In genomic region chr17:46182273-46182672, GRCm38 (mm10) we compare ENCODE assay signal across 15 mouse cellular contexts. TPM values are rescaled to one million over a fixed set of nuclear protein-coding genes. Genes with fewer than 3 reads are reported as not detected.
DNase-seq lines count a peak whose midpoint lies in the region; ATAC-seq and TF ChIP-seq lines count a peak whose summit lies in the region.
"Had no signal": no experiment of that assay in that cellular context is flagged by ENCODE, and none has a peak within 500 bp of the region (broad histone marks: within the 10 kb centered on the region; RNA-seq: fewer than 3 reads in every experiment).

No protein-coding gene starts in this region.

- ATAC-seq in heart, postnatal 0 days (ENCODE audit: insufficient read depth, low read depth), result no peak
- no peak for ATAC-seq in heart, embryonic 12.5 days (ENCODE audit: insufficient number of reproducible peaks, low FRiP score)
- ATAC-seq in liver, embryonic 14.5 days (ENCODE audit: insufficient read depth), result no peak
- ATAC-seq in liver, embryonic 11.5 days (replicated peaks; ENCODE audit: low FRiP score), result no peak
- ATAC-seq in Patski, result no peak
- ATAC-seq: forebrain, embryonic 14.5 days had no signal

- peak; percentile 22 for TF ChIP-seq RAD21 in CH12.LX (IDR thresholded peaks at IDR 0.05; ENCODE audit: low read depth, low read length)

- H3K9ac ChIP-seq in heart, postnatal 0 days (replicated peaks; ENCODE audit: low read depth, low read length), result no peak overlapping the region
- no peak overlapping the region for H3K9ac ChIP-seq in heart, embryonic 12.5 days
- no peak overlapping the region for H3K9ac ChIP-seq in liver, embryonic 14.5 days (replicated peaks)
- H3K9ac ChIP-seq in liver, embryonic 11.5 days (ENCODE audit: low read depth, low read length), result no peak overlapping the region
- H3K9ac ChIP-seq in CH12.LX (ENCODE audit: insufficient read depth, low read depth), result no peak overlapping the region
- H3K9ac ChIP-seq: hindbrain, embryonic 12.5 days had no signal

- peak; percentile 25; the same call in 1 of the 2 replicates for TF ChIP-seq CTCF in heart, postnatal 0 days (IDR thresholded peaks at IDR 0.05; ENCODE audit: low read depth)
- peak; percentile 57 for TF ChIP-seq CTCF in liver, embryonic 14.5 days (IDR thresholded peaks at IDR 0.05; ENCODE audit: low read depth)
- peak in 1 of 2 experiments; percentile 40; a peak in 2 of 4 replicates for TF ChIP-seq CTCF in CH12.LX (conservative IDR thresholded peaks at IDR 0.05 in 1 of 2, IDR thresholded peaks at IDR 0.05 in 1 of 2; ENCODE audit: low read depth in 2 of 2, low read length in 2 of 2)
- TF ChIP-seq CTCF in Patski (IDR thresholded peaks at IDR 0.05), result peak; percentile 55

- dilution Hi-C loops in CH12.LX (cut with MboI; ENCODE audit: extremely low pct_ligation_motif_present, extremely low pct_unique_long_range_greater_than_20kb, low sequenced_read_pairs), result no loop called here

- no peak overlapping the region for H3K4me3 ChIP-seq in heart, postnatal 0 days (ENCODE audit: low read depth, low read length)
- no peak overlapping the region for H3K4me3 ChIP-seq in heart, embryonic 12.5 days
- no peak overlapping the region for H3K4me3 ChIP-seq in liver, embryonic 14.5 days (ENCODE audit: insufficient read depth in 1 of 2, low read depth in 2 of 2, low read length in 2 of 2)
- no peak overlapping the region for H3K4me3 ChIP-seq in liver, embryonic 11.5 days (ENCODE audit: low read depth, low read length)
- H3K4me3 ChIP-seq in CH12.LX (replicated peaks in 1 of 3; ENCODE audit: low read depth in 2 of 3, low read length in 2 of 3, poor library complexity in 1 of 3), result no peak overlapping the region
- H3K4me3 ChIP-seq: hindbrain, embryonic 12.5 days had no signal

- TF ChIP-seq EP300 in heart, postnatal 0 days (IDR thresholded peaks at IDR 0.05; ENCODE audit: low read depth), result no peak
- no peak for TF ChIP-seq EP300 in liver, embryonic 14.5 days (IDR thresholded peaks at IDR 0.05; ENCODE audit: low read depth)
- no peak for TF ChIP-seq EP300 in CH12.LX (IDR thresholded peaks at IDR 0.05; ENCODE audit: low read length)

- in situ Hi-C loops in CH12.LX (cut with MboI; ENCODE audit: low pct_ligation_motif_present, low pct_unique_long_range_greater_than_20kb, low sequenced_read_pairs), result no loop called here
- in situ Hi-C loops in Patski (cut with MboI; ENCODE audit: low pct_unique_long_range_greater_than_20kb), result no loop called here

- TF ChIP-seq POLR2A in CH12.LX (IDR thresholded peaks at IDR 0.05; ENCODE audit: low read depth, low read length), result no peak

- H3K79me2 ChIP-seq in CH12.LX (replicated peaks; ENCODE audit: control insufficient read depth, extremely low read depth, insufficient read depth, poor library complexity, severe bottlenecking), result no peaks in the 10 kb centered on the region

- H3K4me1 ChIP-seq in heart, postnatal 0 days (ENCODE audit: control insufficient read depth, insufficient read depth), result no peaks in the 10 kb centered on the region
- no peaks in the 10 kb centered on the region for H3K4me1 ChIP-seq in heart, embryonic 12.5 days (replicated peaks)
- H3K4me1 ChIP-seq in liver, embryonic 14.5 days (replicated peaks; ENCODE audit: control insufficient read depth in 2 of 2, insufficient read depth in 2 of 2, low read length in 1 of 2), result no peaks in the 10 kb centered on the region
- no peaks in the 10 kb centered on the region for H3K4me1 ChIP-seq in liver, embryonic 11.5 days (replicated peaks; ENCODE audit: control insufficient read depth, insufficient read depth, low read length)
- H3K4me1 ChIP-seq in CH12.LX (ENCODE audit: control insufficient read depth in 1 of 2, insufficient read depth in 2 of 2), result no peaks in the 10 kb centered on the region
- H3K4me1 ChIP-seq: hindbrain, embryonic 12.5 days had no signal

- H3K4me2 ChIP-seq in heart, postnatal 0 days (ENCODE audit: low read depth, low read length), result no peak overlapping the region
- H3K4me2 ChIP-seq in heart, embryonic 12.5 days, result no peak overlapping the region
- H3K4me2 ChIP-seq in liver, embryonic 14.5 days (ENCODE audit: low read depth), result no peak overlapping the region
- H3K4me2 ChIP-seq in liver, embryonic 11.5 days, result no peak overlapping the region
- H3K4me2 ChIP-seq in CH12.LX (ENCODE audit: insufficient read depth, low read depth, poor library complexity, severe bottlenecking), result no peak overlapping the region
- H3K4me2 ChIP-seq: hindbrain, embryonic 12.5 days had no signal

- peaks cover 93% of the 10 kb centered on the region for H3K36me3 ChIP-seq in heart, postnatal 0 days (replicated peaks; ENCODE audit: control insufficient read depth, insufficient read depth, low read length)
- peaks cover 91% of the 10 kb centered on the region for H3K36me3 ChIP-seq in heart, embryonic 12.5 days
- H3K36me3 ChIP-seq in liver, embryonic 14.5 days (replicated peaks; ENCODE audit: control insufficient read depth, insufficient read depth, low read depth), result peaks cover 76% of the 10 kb centered on the region
- peaks cover 46% of the 10 kb centered on the region for H3K36me3 ChIP-seq in liver, embryonic 11.5 days (ENCODE audit: control insufficient read depth, insufficient read depth, low read length)
- H3K36me3 ChIP-seq in CH12.LX (replicated peaks in 1 of 2; ENCODE audit: control insufficient read depth in 1 of 2, insufficient read depth in 1 of 2, low read length in 1 of 2), result peaks cover 63 to 89% of the 10 kb centered on the region in 2 experiments

- H3K27ac ChIP-seq in heart, postnatal 0 days (ENCODE audit: low read depth), result no peak overlapping the region
- H3K27ac ChIP-seq in heart, embryonic 12.5 days (ENCODE audit: poor library complexity, severe bottlenecking), result no peak overlapping the region
- no peak overlapping the region for H3K27ac ChIP-seq in liver, embryonic 14.5 days
- H3K27ac ChIP-seq in liver, embryonic 11.5 days (ENCODE audit: low read depth, low read length), result no peak overlapping the region
- H3K27ac ChIP-seq in CH12.LX (ENCODE audit: insufficient read depth, low read depth), result no peak overlapping the region
- H3K27ac ChIP-seq: hindbrain, embryonic 12.5 days had no signal

- H3K27me3 ChIP-seq in heart, postnatal 0 days (ENCODE audit: control insufficient read depth, insufficient read depth, low read length), result no peaks in the 10 kb centered on the region
- no peaks in the 10 kb centered on the region for H3K27me3 ChIP-seq in heart, embryonic 12.5 days (replicated peaks)
- H3K27me3 ChIP-seq in liver, embryonic 14.5 days (ENCODE audit: control insufficient read depth, insufficient read depth, low read length), result no peaks in the 10 kb centered on the region
- H3K27me3 ChIP-seq in liver, embryonic 11.5 days (replicated peaks; ENCODE audit: control insufficient read depth, insufficient read depth, low read length), result no peaks in the 10 kb centered on the region
- H3K27me3 ChIP-seq in CH12.LX (replicated peaks) (no peaks in the 10 kb centered on the region), Patski (no peaks in the 10 kb centered on the region)
- H3K27me3 ChIP-seq: hindbrain, embryonic 12.5 days; megakaryocyte, embryonic 14.5 days had no signal

- CTCF ChIA-PET in Patski (lab: Charles Lee), result interaction anchor here (1.0 kb wide), 1 partner anchor 10 kb away, joined by 4 read pairs; no protein-coding TSS in a partner anchor

- no peak for DNase-seq in heart, postnatal 0 days (ENCODE audit: low spot score)
- DNase-seq in liver, embryonic 14.5 days (ENCODE audit: low read depth in 3 of 3, low spot score in 3 of 3), result no peak
- DNase-seq in liver, embryonic 11.5 days (ENCODE audit: low spot score), result no peak
- DNase-seq in CH12.LX (ENCODE audit: extremely low read depth) (no peak), Patski (ENCODE audit: low read depth, low spot score) (no peak)
- DNase-seq in T-cell, adult 2 months (ENCODE audit: low spot score), result no peak
- no peak for DNase-seq in c-Kit-positive CD71-positive TER-119-positive erythroid progenitor cells, embryonic 14.5 days (ENCODE audit: low spot score)
- DNase-seq: cerebellum, postnatal 36 days; gastrocnemius, postnatal 10 days; liver; right cerebral cortex, postnatal 25 days had no signal

- 88% methylated on average over 4 of the region's 4 CpGs for WGBS in heart, postnatal 0 days
- WGBS in heart, embryonic 12.5 days, result 86% methylated on average over 4 of the region's 4 CpGs
- WGBS in liver, embryonic 14.5 days (ENCODE audit: insufficient replicate concordance), result 88% methylated on average over 4 of the region's 4 CpGs
- WGBS in liver, embryonic 11.5 days, result 85% methylated on average over 4 of the region's 4 CpGs

- H3K9me3 ChIP-seq in heart, postnatal 0 days (replicated peaks; ENCODE audit: control insufficient read depth, low read length), result no peaks in the 10 kb centered on the region
- H3K9me3 ChIP-seq in heart, embryonic 12.5 days (replicated peaks), result no peaks in the 10 kb centered on the region
- no peaks in the 10 kb centered on the region for H3K9me3 ChIP-seq in liver, embryonic 14.5 days (ENCODE audit: control insufficient read depth, low read length)
- H3K9me3 ChIP-seq in liver, embryonic 11.5 days (ENCODE audit: control insufficient read depth, low read length), result no peaks in the 10 kb centered on the region
- no peaks in the 10 kb centered on the region for H3K9me3 ChIP-seq in CH12.LX (replicated peaks; ENCODE audit: low read length)
- H3K9me3 ChIP-seq: hindbrain, embryonic 12.5 days; megakaryocyte, embryonic 14.5 days had no signal

- POLR2A ChIA-PET in Patski (lab: Charles Lee), result interaction anchor here (0.6 kb wide), 1 partner anchor 34 kb away, joined by 3 read pairs; no protein-coding TSS in a partner anchor

RNA-seq across cellular contexts. Expression of gene Polh, which starts 20.2 kb away (rescaled TPM):
- total RNA-seq in heart, postnatal 0 days (2014; rRNA removed; ENCODE audit: low replicate concordance), result 11.0 and 13.0 TPM in 2 replicates
- polyA plus RNA-seq in heart, postnatal 0 days (2015; fragmentation: Nextera tagmentation; extraction: Ambion mirVana), result 7.8 and 7.9 TPM in 2 replicates
- 12.5 and 12.7 TPM in 2 replicates for polyA plus RNA-seq in heart, embryonic 12.5 days (2016; fragmentation: Nextera tagmentation; extraction: Ambion mirVana)
- 7.7 and 9.7 TPM in 2 replicates for polyA plus RNA-seq in liver, embryonic 14.5 days (2012; rRNA removed)
- 7.8 and 9.5 TPM in 2 replicates for polyA plus RNA-seq in liver, embryonic 14.5 days (2014; fragmentation: Nextera tagmentation; extraction: Ambion mirVana)
- 20.9 and 22.3 TPM in 2 replicates for polyA plus RNA-seq in liver, embryonic 11.5 days (2014; fragmentation: Nextera tagmentation; extraction: Ambion mirVana)
- total RNA-seq in CH12.LX (2012; rRNA removed) (36.0 and 39.3 TPM in 2 replicates), CH12.LX (2014; rRNA removed) (40.4 and 40.8 TPM in 2 replicates)
- polyA plus RNA-seq in CH12.LX (2012; ENCODE audit: insufficient read length, low read depth) (20.3 and 23.1 TPM in 2 replicates), Patski (2021) (14.4 TPM)

RNA-seq across cellular contexts. Expression of gene Xpo5, which starts 20.3 kb away (rescaled TPM):
- total RNA-seq in heart, postnatal 0 days (2014; rRNA removed; ENCODE audit: low replicate concordance), result 22.6 and 28.9 TPM in 2 replicates
- 9.9 and 11.7 TPM in 2 replicates for polyA plus RNA-seq in heart, postnatal 0 days (2015; fragmentation: Nextera tagmentation; extraction: Ambion mirVana)
- polyA plus RNA-seq in heart, embryonic 12.5 days (2016; fragmentation: Nextera tagmentation; extraction: Ambion mirVana), result 29.9 and 32.4 TPM in 2 replicates
- polyA plus RNA-seq in liver, embryonic 14.5 days (2012; rRNA removed), result 12.8 and 15.3 TPM in 2 replicates
- 17.9 and 19.1 TPM in 2 replicates for polyA plus RNA-seq in liver, embryonic 14.5 days (2014; fragmentation: Nextera tagmentation; extraction: Ambion mirVana)
- polyA plus RNA-seq in liver, embryonic 11.5 days (2014; fragmentation: Nextera tagmentation; extraction: Ambion mirVana), result 56.4 and 62.8 TPM in 2 replicates
- total RNA-seq in CH12.LX (2012; rRNA removed), result 44.7 and 53.7 TPM in 2 replicates
- 56.3 and 56.5 TPM in 2 replicates for total RNA-seq in CH12.LX (2014; rRNA removed)
- 53.3 and 55.1 TPM in 2 replicates for polyA plus RNA-seq in CH12.LX (2012; ENCODE audit: insufficient read length, low read depth)
- 48.3 TPM for polyA plus RNA-seq in Patski (2021)

RNA-seq across cellular contexts. Expression of gene Gtpbp2, which starts 21.4 kb away (rescaled TPM):
- total RNA-seq in heart, postnatal 0 days (2014; rRNA removed; ENCODE audit: low replicate concordance), result 66.4 and 99.0 TPM in 2 replicates
- 24.5 and 25.8 TPM in 2 replicates for polyA plus RNA-seq in heart, postnatal 0 days (2015; fragmentation: Nextera tagmentation; extraction: Ambion mirVana)
- polyA plus RNA-seq in heart, embryonic 12.5 days (2016; fragmentation: Nextera tagmentation; extraction: Ambion mirVana), result 34.5 and 39.1 TPM in 2 replicates
- polyA plus RNA-seq in liver, embryonic 14.5 days (2012; rRNA removed), result 81.0 and 98.3 TPM in 2 replicates
- polyA plus RNA-seq in liver, embryonic 14.5 days (2014; fragmentation: Nextera tagmentation; extraction: Ambion mirVana), result 18.2 and 20.7 TPM in 2 replicates
- polyA plus RNA-seq in liver, embryonic 11.5 days (2014; fragmentation: Nextera tagmentation; extraction: Ambion mirVana), result 26.1 and 31.1 TPM in 2 replicates
- total RNA-seq in CH12.LX (2012; rRNA removed) (40.9 and 104 TPM in 2 replicates), CH12.LX (2014; rRNA removed) (14.9 and 17.4 TPM in 2 replicates)
- polyA plus RNA-seq in CH12.LX (2012; ENCODE audit: insufficient read length, low read depth) (20.8 and 23.8 TPM in 2 replicates), Patski (2021) (84.7 TPM)

RNA-seq across cellular contexts. Expression of gene Mad2l1bp, which starts 28.9 kb away (rescaled TPM):
- total RNA-seq in heart, postnatal 0 days (2014; rRNA removed; ENCODE audit: low replicate concordance), result 19.1 and 26.9 TPM in 2 replicates
- 32.5 and 32.6 TPM in 2 replicates for polyA plus RNA-seq in heart, postnatal 0 days (2015; fragmentation: Nextera tagmentation; extraction: Ambion mirVana)
- 34.0 and 35.6 TPM in 2 replicates for polyA plus RNA-seq in heart, embryonic 12.5 days (2016; fragmentation: Nextera tagmentation; extraction: Ambion mirVana)
- 25.3 and 25.6 TPM in 2 replicates for polyA plus RNA-seq in liver, embryonic 14.5 days (2012; rRNA removed)
- polyA plus RNA-seq in liver, embryonic 14.5 days (2014; fragmentation: Nextera tagmentation; extraction: Ambion mirVana), result 36.0 and 37.2 TPM in 2 replicates
- 37.2 and 41.2 TPM in 2 replicates for polyA plus RNA-seq in liver, embryonic 11.5 days (2014; fragmentation: Nextera tagmentation; extraction: Ambion mirVana)
- total RNA-seq in CH12.LX (2012; rRNA removed) (9.7 and 12.0 TPM in 2 replicates), CH12.LX (2014; rRNA removed) (13.9 and 16.3 TPM in 2 replicates)
- polyA plus RNA-seq in CH12.LX (2012; ENCODE audit: insufficient read length, low read depth) (16.8 and 19.3 TPM in 2 replicates), Patski (2021) (14.6 TPM)

RNA-seq across cellular contexts. Expression of gene Rsph9, which starts 38.3 kb away (rescaled TPM):
- total RNA-seq in heart, postnatal 0 days (2014; rRNA removed; ENCODE audit: low replicate concordance), result 0.27 and 4.5 TPM in 2 replicates
- 4.2 and 4.7 TPM in 2 replicates for polyA plus RNA-seq in heart, postnatal 0 days (2015; fragmentation: Nextera tagmentation; extraction: Ambion mirVana)
- polyA plus RNA-seq in heart, embryonic 12.5 days (2016; fragmentation: Nextera tagmentation; extraction: Ambion mirVana), result 5.5 and 5.8 TPM in 2 replicates
- polyA plus RNA-seq in liver, embryonic 14.5 days (2012; rRNA removed), result 0.39 and 0.63 TPM in 2 replicates
- 0.71 and 0.77 TPM in 2 replicates for polyA plus RNA-seq in liver, embryonic 14.5 days (2014; fragmentation: Nextera tagmentation; extraction: Ambion mirVana)
- polyA plus RNA-seq in liver, embryonic 11.5 days (2014; fragmentation: Nextera tagmentation; extraction: Ambion mirVana), result 2.0 TPM in 2 replicates
- total RNA-seq in CH12.LX (2012; rRNA removed) (0.25 and 1.1 TPM in 2 replicates), CH12.LX (2014; rRNA removed) (not detected in 2 replicates)
- polyA plus RNA-seq in CH12.LX (2012; ENCODE audit: insufficient read length, low read depth) (0.61 TPM in 1 of 2 replicates, not detected in the other), Patski (2021) (29.3 TPM)
